Mouse (Mus musculus) pancreas, adult 10 weeks (tissue): ENCODE results near the gene Sco2. TPM values are rescaled to one million over a fixed set of nuclear protein-coding genes. Genes with fewer than 3 reads are reported as not detected.

Experiments
- polyA plus RNA-seq: library from polyadenylated mRNA; stranded (reverse); fragments of 350-450 nt; fragmentation: Illumina TruSeq; extraction: RNeasy Lipid Tissue Mini Kit (QIAGEN cat#74804); gene quantifications from one replicate; pipeline ENCODE4 v1.2.3, GENCODE M21; 2015; ENCODE audit warnings: low read depth, low replicate concordance; ENCODE audit not compliant: insufficient read depth

Gene Sco2
- 2.7 TPM for polyA plus RNA-seq

DNA sequence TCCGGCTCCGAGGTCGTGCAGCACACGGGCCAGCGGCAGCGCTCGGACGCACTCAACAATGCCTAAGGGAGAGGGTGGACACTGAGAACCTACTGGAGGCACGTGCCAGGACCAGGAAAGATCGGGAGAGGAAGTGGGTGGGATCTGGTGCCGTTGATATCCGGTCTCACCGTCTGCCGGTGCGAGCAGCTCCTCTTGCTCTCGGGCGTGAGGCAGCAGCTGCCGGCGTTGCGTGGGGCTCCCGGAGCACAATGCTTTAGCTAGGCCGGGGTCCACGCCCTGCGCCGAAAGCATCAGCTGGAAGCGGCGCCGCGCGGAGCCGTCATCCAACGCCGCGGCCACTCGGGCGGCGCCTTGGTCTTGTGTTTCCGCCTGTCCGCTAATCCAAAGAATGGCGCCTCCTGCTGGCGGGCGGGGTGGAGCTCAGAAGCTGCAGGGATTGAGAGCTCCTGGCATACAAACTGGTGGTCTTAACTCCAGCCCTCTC, at the start of gene Sco2:
Gene Sco2, minus strand, starts transcription at position 85 of the 487 bp plus-strand sequence.

DNA sequence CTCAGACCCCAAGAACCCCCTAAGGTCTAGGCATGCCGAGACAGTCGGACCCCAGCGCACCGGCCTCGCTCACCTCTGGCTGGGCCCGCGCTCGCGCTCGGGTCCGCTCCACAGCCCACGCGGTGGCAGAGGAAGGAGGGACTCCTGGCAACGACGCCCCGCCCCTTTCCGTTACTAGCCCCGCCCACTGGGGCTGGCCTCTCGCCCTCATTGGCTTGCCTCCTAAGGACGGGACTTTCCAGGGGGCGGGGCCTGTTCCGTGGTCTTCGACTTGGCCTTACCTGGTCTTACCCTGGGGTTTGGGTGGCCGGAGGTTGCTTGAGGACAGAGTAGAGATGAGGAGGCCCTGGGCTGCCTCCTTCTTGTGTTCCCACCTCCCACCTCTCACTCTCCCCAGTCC, 36.5 kb upstream of the Sco2 start, which contains the start of gene Syce3:
Gene Syce3, minus strand, starts transcription at position 386 of the 400 bp plus-strand sequence.

DNA sequence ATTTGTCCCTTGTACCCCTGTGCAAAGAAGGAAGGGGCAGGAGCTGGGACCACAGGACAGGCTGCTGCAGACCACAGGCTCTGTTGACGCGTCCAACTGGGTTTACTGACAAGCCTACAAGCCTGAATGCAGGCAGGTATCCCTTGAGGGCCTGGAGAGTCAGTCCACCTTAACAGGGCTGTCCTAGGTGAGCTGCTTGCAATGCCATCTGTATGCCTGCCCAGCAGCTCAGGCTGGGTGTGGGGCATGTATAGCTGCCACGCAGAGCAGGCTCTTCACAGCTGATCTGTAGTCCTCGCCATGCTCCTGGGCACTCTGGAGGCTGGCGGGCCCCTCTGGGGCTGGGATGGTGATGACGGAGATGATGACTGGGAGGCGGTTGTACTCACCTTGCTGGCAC, 11.0 kb upstream of the Sco2 start, which contains the start of gene Klhdc7b:
Gene Klhdc7b, plus strand, starts transcription at position 301 of the 400 bp plus-strand sequence.

DNA sequence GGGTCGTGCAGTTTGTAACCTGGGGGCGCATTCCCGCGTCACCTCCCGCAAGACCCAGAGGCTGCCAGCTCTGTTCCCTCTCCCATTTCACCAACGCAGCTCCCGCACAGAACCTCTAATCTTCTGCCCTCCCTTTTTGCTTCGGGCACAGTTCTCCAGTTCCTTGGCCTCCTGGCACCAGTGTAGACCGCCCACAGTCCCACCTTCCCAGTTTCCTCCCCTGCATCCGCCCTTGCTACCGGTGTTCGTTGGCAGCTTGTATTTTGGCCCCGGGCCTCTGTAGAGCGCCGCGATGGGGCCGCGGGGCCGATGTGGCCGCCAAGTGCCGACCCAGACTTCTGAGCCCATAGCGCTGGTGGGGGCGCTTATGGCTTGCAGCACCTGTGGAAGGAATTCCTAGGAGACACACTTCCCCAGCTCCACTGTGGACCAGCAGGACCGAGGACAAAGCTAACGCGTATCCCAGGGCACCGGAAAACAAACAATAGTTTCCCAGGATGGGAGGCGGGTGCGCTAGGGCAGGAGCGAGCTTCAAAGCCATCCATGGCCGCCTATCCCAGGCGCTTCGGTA, 5.3 kb upstream of the Sco2 start, which contains the start of gene Odf3b:
Gene Odf3b, minus strand, starts transcription at position 452 of the 571 bp plus-strand sequence.

DNA sequence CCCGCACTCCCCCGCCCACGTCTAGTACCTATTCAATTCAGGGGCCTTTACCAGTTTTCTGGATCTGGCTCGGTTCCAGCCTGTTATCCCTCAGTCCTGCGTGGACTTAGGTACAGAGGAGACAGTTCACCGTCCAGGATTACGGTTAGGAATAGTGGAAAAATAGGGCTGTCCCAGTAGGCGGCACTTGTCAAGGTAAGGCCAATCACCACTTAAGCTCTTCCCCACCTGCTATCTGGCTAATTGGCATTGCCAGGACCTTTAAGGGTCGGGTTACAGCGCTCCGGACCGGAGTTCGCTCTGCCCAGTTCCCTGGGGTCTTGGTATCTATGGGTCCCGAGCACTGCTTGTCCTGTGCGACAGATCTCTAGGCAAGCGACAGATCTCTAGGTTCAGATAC, 3.3 kb upstream of the Sco2 start, which contains the start of gene Tymp:
Gene Tymp, minus strand, starts transcription at position 83 of the 400 bp plus-strand sequence.

GRCm38 (mm10) chr15:89355241-89356187, 18.1 kb downstream of the Sco2 start, which contains the start of the genes Lmf2 and Ncaph2:
Gene Lmf2 (minus strand): TSS chr15:89355659.
Gene Ncaph2 (plus strand): TSS chr15:89355719.

DNA sequence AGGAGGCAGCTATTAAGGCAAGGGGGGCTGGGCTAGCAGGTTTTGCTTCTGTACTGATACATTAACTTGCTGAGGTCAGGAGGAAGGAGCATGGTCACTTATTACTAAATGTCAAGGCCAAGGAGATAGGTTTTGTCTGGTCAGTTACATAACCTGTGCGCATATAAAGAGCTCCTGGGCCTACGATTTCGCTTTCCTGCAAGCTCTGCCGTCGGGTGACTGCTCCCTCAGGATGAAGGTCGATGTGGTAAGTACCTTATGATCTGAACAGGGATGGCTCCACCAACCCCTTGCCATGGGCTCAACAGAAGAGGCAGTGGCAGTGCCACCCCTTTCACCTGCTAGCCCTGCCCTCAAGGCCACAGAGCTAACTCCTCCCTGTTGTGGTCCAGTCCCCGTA, 39.4 kb downstream of the Sco2 start, which contains the start of gene Miox:
Gene Miox, plus strand, starts transcription at position 128 of the 400 bp plus-strand sequence.

DNA sequence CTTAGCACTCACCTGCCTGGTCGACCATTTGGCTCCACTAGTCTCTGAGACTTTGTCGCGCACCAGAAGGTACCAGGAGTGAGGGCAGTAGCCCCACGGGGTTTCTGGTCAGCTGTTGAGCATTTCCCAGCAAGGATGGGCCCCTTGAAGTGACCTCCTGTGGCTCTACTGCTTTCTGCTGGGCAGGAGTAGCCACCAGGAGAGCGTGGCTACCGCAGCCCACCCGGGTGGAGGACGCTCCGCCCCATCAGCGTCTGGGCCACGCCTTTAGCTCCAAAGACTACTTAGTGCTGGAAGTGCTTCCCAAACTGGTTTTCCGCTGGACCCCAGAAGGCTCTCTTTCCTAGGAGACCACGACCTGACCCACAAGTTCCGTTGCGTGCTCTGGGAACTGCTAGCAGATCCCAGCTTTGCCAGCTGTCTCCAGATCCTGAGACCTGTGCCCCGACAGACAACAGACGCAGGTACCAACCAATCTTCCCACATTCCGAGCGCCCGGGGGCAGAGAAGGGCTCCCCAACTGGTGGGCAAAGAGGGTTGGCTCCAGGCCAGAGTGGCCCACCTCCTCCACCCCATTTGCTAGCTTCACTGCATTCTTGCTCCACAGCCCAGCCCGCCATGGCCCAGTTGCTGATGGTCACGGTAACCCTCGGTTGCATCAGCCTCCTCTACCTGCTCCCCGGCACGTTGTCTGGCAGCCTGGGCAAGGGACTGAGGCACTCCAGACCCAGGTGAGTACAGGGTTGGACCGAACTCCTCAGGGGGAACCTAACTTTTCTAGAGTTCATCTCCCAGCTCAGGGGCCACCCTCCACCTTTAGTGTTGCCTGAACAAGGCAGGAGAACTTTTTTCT, 50.8 kb downstream of the Sco2 start, which contains the start of gene Adm2:
Gene Adm2, plus strand, starts transcription at position 51 of the 853 bp plus-strand sequence.

Other genes with a start within 250 kb of the Sco2 start
- 20.9 TPM for gene Hdac10, start 245.1 kb downstream of the Sco2 start, polyA plus RNA-seq
- gene Mapk12, start 233.1 kb downstream of the Sco2 start, polyA plus RNA-seq: 13.8 TPM
- 2.7 TPM for gene Mapk11, start 224.2 kb downstream of the Sco2 start, polyA plus RNA-seq
- 43.0 TPM for gene Plxnb2, start 193.1 kb downstream of the Sco2 start, polyA plus RNA-seq
- gene Dennd6b, start 177.3 kb downstream of the Sco2 start, polyA plus RNA-seq: 6.1 TPM
- 9.9 TPM for gene Ppp6r2, start 162.3 kb downstream of the Sco2 start, polyA plus RNA-seq
- gene Sbf1, start 58.5 kb downstream of the Sco2 start, polyA plus RNA-seq: 60.0 TPM
- 5.9 TPM for gene Adm2, start 51.1 kb downstream of the Sco2 start, polyA plus RNA-seq
- gene Miox, start 39.4 kb downstream of the Sco2 start, polyA plus RNA-seq: 1.4 TPM
- gene Lmf2, start 18.2 kb downstream of the Sco2 start, polyA plus RNA-seq: 18.2 TPM
- 17.1 TPM for gene Ncaph2, start 18.1 kb downstream of the Sco2 start, polyA plus RNA-seq
- not detected for gene Tymp, start 3.2 kb upstream of the Sco2 start, polyA plus RNA-seq
- 1.9 TPM for gene Odf3b, start 5.4 kb upstream of the Sco2 start, polyA plus RNA-seq
- not detected for gene Klhdc7b, start 11.1 kb upstream of the Sco2 start, polyA plus RNA-seq
- not detected for gene Syce3, start 36.7 kb upstream of the Sco2 start, polyA plus RNA-seq
- gene Cpt1b, start 52.0 kb upstream of the Sco2 start, polyA plus RNA-seq: 2.1 TPM
- not detected for gene C730034F03Rik, start 55.7 kb upstream of the Sco2 start, polyA plus RNA-seq
- gene Gm44502, start 55.9 kb upstream of the Sco2 start, polyA plus RNA-seq: 0.54 TPM
- gene Chkb, start 56.1 kb upstream of the Sco2 start, polyA plus RNA-seq: 86.9 TPM
- 3.7 TPM for gene Mapk8ip2, start 80.1 kb upstream of the Sco2 start, polyA plus RNA-seq
- 11.7 TPM for gene Arsa, start 103.6 kb upstream of the Sco2 start, polyA plus RNA-seq
- gene Shank3, start 125.8 kb upstream of the Sco2 start, polyA plus RNA-seq: 11.1 TPM
- gene Acr, start 194.5 kb upstream of the Sco2 start, polyA plus RNA-seq: not detected
- gene Rabl2, start 218.1 kb upstream of the Sco2 start, polyA plus RNA-seq: 11.6 TPM